Mouse (Mus musculus): ENCODE results near the gene Pdk2.

- TF ChIP-seq POLR2A (IDR thresholded peaks at IDR 0.05; ENCODE audit: low read depth, low read length) (no peak), CTCF (IDR thresholded peaks at IDR 0.05; ENCODE audit: borderline replicate concordance, insufficient read depth, low read length) (no peak)
Measured at GRCm38 (mm10) chr11:95086229-95086628, 45.1 kb upstream of the Pdk2 start.
